Mouse (Mus musculus) liver, adult 2 months (tissue): ENCODE data around the gene Pxt1.

Experiments
- CTCF ChIP-seq: fragments of 200-500 bp; IDR thresholded peaks from 2 replicates; pipeline ENCODE4 v1.5.1; 2011; ENCODE audit warnings: low read depth, low read length, control low read depth
- POLR2A ChIP-seq: fragments of 200-500 bp; IDR thresholded peaks from 2 replicates; pipeline ENCODE4 v1.6.1; 2011; ENCODE audit warnings: low read length, control low read depth; ENCODE audit not compliant: insufficient read depth; ENCODE audit errors: extremely low read depth

- TF ChIP-seq CTCF (no peak), POLR2A (no peak)
These were observed 10.8 kb upstream of the Pxt1 start for GRCm38 (mm10) chr17:28954416-28954815.
